Mouse (Mus musculus) kidney, embryonic 16.5 days (tissue): ENCODE data around the gene Nat9. TPM values are rescaled to one million over a fixed set of nuclear protein-coding genes. Genes with fewer than 3 reads are reported as not detected.

Experiments used
- ATAC-seq: fragments of 200-750 bp; cut with Nextera tagmentation; 2 replicates; pipeline ENCODE4 v1.8.0; 2017; ENCODE audit warnings: moderate TSS enrichment; ENCODE audit not compliant: low FRiP score, low TSS enrichment
- H3K27ac ChIP-seq: fragments of 300-500 bp; sonication (generic); 2 replicates; pipeline ENCODE4 v1.5.1; 2014; ENCODE audit warnings: low read length
- H3K27me3 ChIP-seq: fragments of 300-500 bp; sonication (generic); 2 replicates; pipeline ENCODE4 v1.6.1; 2014; ENCODE audit warnings: low read length, control low read depth, mixed read lengths; ENCODE audit not compliant: insufficient read depth
- H3K36me3 ChIP-seq: fragments of 300-500 bp; sonication (generic); 2 replicates; pipeline ENCODE4 v1.6.1; 2014; ENCODE audit warnings: low read length, control low read depth, mixed read lengths; ENCODE audit not compliant: insufficient read depth
- H3K4me1 ChIP-seq: fragments of 300-500 bp; sonication (generic); 2 replicates; pipeline ENCODE4 v1.6.1; 2014; ENCODE audit warnings: low read length, control low read depth, mixed read lengths; ENCODE audit not compliant: insufficient read depth
- H3K4me2 ChIP-seq: fragments of 300-500 bp; sonication (generic); replicated peaks from 2 replicates; pipeline ENCODE4 v1.6.1; 2014; ENCODE audit warnings: low read depth, low read length
- H3K4me3 ChIP-seq: fragments of 300-500 bp; sonication (generic); 2 replicates; pipeline ENCODE4 v1.5.1; 2014; ENCODE audit warnings: mild to moderate bottlenecking, low read length
- H3K9ac ChIP-seq: fragments of 300-500 bp; sonication (generic); replicated peaks from 2 replicates; pipeline ENCODE4 v1.6.1; 2014; ENCODE audit warnings: low read length
- H3K9me3 ChIP-seq: fragments of 300-500 bp; sonication (generic); 2 replicates; pipeline ENCODE4 v1.6.1; 2016; ENCODE audit warnings: low read length, control low read depth
- WGBS: fragments of 180-500 bp; shearing (Covaris S2); extraction: QIAGEN DNeasy Blood & Tissue Kit; methylation state at CpG from one replicate; pipeline ENCODE4 v1.1.7; 2014; 5-methylcytosine and 5-hydroxymethylcytosine counted together
- polyA plus RNA-seq: library from polyadenylated mRNA; unstranded; fragments of >200 nt; fragmentation: Nextera tagmentation; extraction: Ambion mirVana; gene quantifications from 2 replicates; pipeline ENCODE4 v1.2.1, GENCODE M21; 2015

The Nat9 gene
- polyA plus RNA-seq, 1 experiment from 2014 or later = 29.7 TPM

- no peaks in the 10 kb centered on the region for H3K4me1 ChIP-seq
- H3K9ac ChIP-seq = no peak overlapping the region
- H3K4me2 ChIP-seq = no peak overlapping the region
- peaks cover 15% of the 10 kb centered on the region; the same call in 1 of the 2 replicates for H3K36me3 ChIP-seq
- no peak for ATAC-seq
- no peak overlapping the region for H3K4me3 ChIP-seq
- no peak overlapping the region for H3K27ac ChIP-seq
- no peaks in the 10 kb centered on the region for H3K9me3 ChIP-seq
- WGBS = 62% methylated on average over 12 of the region's 12 CpGs
- no peaks in the 10 kb centered on the region for H3K27me3 ChIP-seq
These were observed 11.3 kb upstream of the Nat9 start for GRCm38 (mm10) chr11:115198932-115199384.

- H3K27ac ChIP-seq = no peak overlapping the region
- no peak for ATAC-seq
- H3K4me1 ChIP-seq = no peaks in the 10 kb centered on the region
- no peak overlapping the region for H3K4me2 ChIP-seq
- H3K36me3 ChIP-seq = peaks cover 15% of the 10 kb centered on the region; the same call in 1 of the 2 replicates
- no peaks in the 10 kb centered on the region for H3K27me3 ChIP-seq
- H3K9ac ChIP-seq = no peak overlapping the region
- 84% methylated on average over 8 of the region's 8 CpGs for WGBS
- H3K9me3 ChIP-seq = no peaks in the 10 kb centered on the region
- no peak overlapping the region for H3K4me3 ChIP-seq
These were observed 9.9 kb upstream of the Nat9 start for GRCm38 (mm10) chr11:115197558-115197957.

GRCm38 (mm10) chr11:115195933-115196332 lies 8.3 kb upstream of the Nat9 start:
- Histone ChIP-seq H3K9me3 (no peaks in the 10 kb centered on the region), H3K4me2 (no peak overlapping the region), H3K4me3 (no peak overlapping the region), H3K27ac (no peak overlapping the region), H3K27me3 (no peaks in the 10 kb centered on the region), H3K36me3 (peaks cover 11% of the 10 kb centered on the region; the same call in 1 of the 2 replicates), H3K4me1 (no peaks in the 10 kb centered on the region), H3K9ac (no peak overlapping the region)
- 91% methylated on average over 5 of the region's 5 CpGs for WGBS
- no peak for ATAC-seq

- Histone ChIP-seq H3K9me3 (no peaks in the 10 kb centered on the region), H3K27ac (no peak overlapping the region), H3K9ac (no peak overlapping the region), H3K27me3 (no peaks in the 10 kb centered on the region), H3K4me2 (no peak overlapping the region), H3K4me3 (no peak overlapping the region), H3K4me1 (no peaks in the 10 kb centered on the region), H3K36me3 (peaks cover 11% of the 10 kb centered on the region; the same call in 1 of the 2 replicates)
- WGBS = 85% methylated on average over 6 of the region's 6 CpGs
- no peak for ATAC-seq
These were observed 7.0 kb upstream of the Nat9 start for GRCm38 (mm10) chr11:115194693-115195092.

GRCm38 (mm10) chr11:115192180-115192579 lies 4.5 kb upstream of the Nat9 start:
- H3K27ac ChIP-seq = peak overlapping the region; percentile 22; the same call in 1 of the 2 replicates
- no peak overlapping the region for H3K9ac ChIP-seq
- H3K4me3 ChIP-seq = no peak overlapping the region
- peaks cover 6% of the 10 kb centered on the region; the same call in 1 of the 2 replicates for H3K4me1 ChIP-seq
- peak; percentile 31; the same call in 1 of the 2 replicates for ATAC-seq
- 50% methylated on average over 9 of the region's 9 CpGs for WGBS
- H3K27me3 ChIP-seq = no peaks in the 10 kb centered on the region
- H3K4me2 ChIP-seq = no peak overlapping the region
- H3K36me3 ChIP-seq = peaks cover 6% of the 10 kb centered on the region; the same call in 1 of the 2 replicates
- H3K9me3 ChIP-seq = no peaks in the 10 kb centered on the region

GRCm38 (mm10) chr11:115189304-115189703 lies 1.6 kb upstream of the Nat9 start:
- Histone ChIP-seq H3K9me3 (no peaks in the 10 kb centered on the region), H3K4me3 (no peak overlapping the region), H3K36me3 (peaks cover 6% of the 10 kb centered on the region; the same call in 1 of the 2 replicates), H3K27me3 (no peaks in the 10 kb centered on the region), H3K9ac (no peak overlapping the region), H3K4me2 (no peak overlapping the region), H3K27ac (no peak overlapping the region), H3K4me1 (peaks cover 15% of the 10 kb centered on the region)
- WGBS = 87% methylated on average over 6 of the region's 6 CpGs
- ATAC-seq = no peak

- Histone ChIP-seq H3K27ac (no peak overlapping the region), H3K4me3 (no peak overlapping the region), H3K4me1 (peaks cover 15% of the 10 kb centered on the region), H3K9ac (no peak overlapping the region), H3K9me3 (no peaks in the 10 kb centered on the region), H3K27me3 (no peaks in the 10 kb centered on the region), H3K36me3 (peaks cover 6% of the 10 kb centered on the region; the same call in 1 of the 2 replicates), H3K4me2 (no peak overlapping the region)
- ATAC-seq = no peak
- WGBS = 86% methylated on average over 13 of the region's 13 CpGs
These were observed 1.0 kb upstream of the Nat9 start for GRCm38 (mm10) chr11:115188539-115189231.

GRCm38 (mm10) chr11:115187224-115187639 lies 427 bp downstream of the Nat9 start, which contains the start of gene Tmem104:
Gene Tmem104 (plus strand): TSS chr11:115187487.
- peak; percentile 93 for ATAC-seq
- no peaks in the 10 kb centered on the region for H3K27me3 ChIP-seq
- peak within 1 kb of the TSS; percentile 77 for H3K9ac ChIP-seq
- peak within 1 kb of the TSS; percentile 79 for H3K27ac ChIP-seq
- H3K9me3 ChIP-seq = no peaks in the 10 kb centered on the region
- peak within 1 kb of the TSS; percentile 97 for H3K4me2 ChIP-seq
- peaks cover 6% of the 10 kb centered on the region; the same call in 1 of the 2 replicates for H3K36me3 ChIP-seq
- WGBS = under 1% methylated on average over 39 of the region's 39 CpGs
- H3K4me3 ChIP-seq = peak within 1 kb of the TSS; percentile 69
- peaks cover 15% of the 10 kb centered on the region for H3K4me1 ChIP-seq

GRCm38 (mm10) chr11:115184973-115185372 lies 2.7 kb downstream of the Nat9 start:
- no peak overlapping the region for H3K27ac ChIP-seq
- ATAC-seq = no peak
- 0 out of 2 replicates have a peak overlapping the region, but pooled peaks have one; percentile 12 for H3K9ac ChIP-seq
- H3K4me1 ChIP-seq = peaks cover 15% of the 10 kb centered on the region
- H3K4me2 ChIP-seq = no peak overlapping the region
- 0 out of 2 replicates have a peak, but pooled peaks cover 5% of the 10 kb centered on the region for H3K36me3 ChIP-seq
- 48% methylated on average over 4 of the region's 4 CpGs for WGBS
- no peaks in the 10 kb centered on the region for H3K9me3 ChIP-seq
- no peak overlapping the region for H3K4me3 ChIP-seq
- no peaks in the 10 kb centered on the region for H3K27me3 ChIP-seq
